Mouse (Mus musculus): Measurements from ENCODE around the gene Dact2.

DNA sequence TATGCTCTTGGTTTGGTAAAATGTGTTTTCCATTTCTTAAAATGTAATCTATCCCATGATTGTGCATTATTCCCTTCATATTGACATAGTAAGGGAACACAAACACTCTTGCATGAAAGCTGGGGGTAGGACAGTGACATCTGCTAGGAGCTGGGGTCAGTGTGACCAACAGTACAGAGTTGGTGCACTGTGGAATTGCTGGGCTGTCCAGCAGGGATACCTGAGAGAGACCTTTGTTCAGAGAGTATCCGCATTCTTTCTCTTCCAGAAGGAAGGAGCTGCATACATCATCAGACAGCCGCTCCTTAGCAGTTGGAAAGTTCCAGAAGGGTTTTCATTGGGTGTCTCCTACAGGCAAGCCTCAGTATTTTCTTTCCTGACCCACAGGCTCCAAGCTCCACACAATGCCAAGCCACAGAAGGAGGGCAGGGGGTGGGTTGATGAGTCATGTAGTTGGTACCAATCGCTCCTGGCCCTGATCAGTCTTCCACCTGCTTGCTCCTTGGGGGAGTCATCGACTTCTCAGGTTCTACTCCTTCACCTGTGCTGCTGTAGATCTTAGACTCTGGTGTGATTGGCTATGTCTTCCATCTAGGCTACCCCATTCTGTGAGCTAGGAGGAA, 19.8 kb downstream of the Dact2 start:
- TF ChIP-seq CTCF (IDR thresholded peaks at IDR 0.05 in 2 of 3, conservative IDR thresholded peaks at IDR 0.05 in 1 of 3; ENCODE audit: control insufficient read depth in 1 of 3, insufficient read depth in 1 of 3, low read depth in 2 of 3, low read length in 3 of 3, poor library complexity in 1 of 3, severe bottlenecking in 1 of 3) = no peak
- TF ChIP-seq ELF1 (IDR thresholded peaks at IDR 0.05; ENCODE audit: low read depth, low read length) = no peak
- TF ChIP-seq MAX (IDR thresholded peaks at IDR 0.05; ENCODE audit: low read length) = no peak
- TF ChIP-seq EP300 (IDR thresholded peaks at IDR 0.05; ENCODE audit: low read depth in 1 of 2, low read length in 2 of 2) = no peak
- TF ChIP-seq CHD1 (IDR thresholded peaks at IDR 0.05; ENCODE audit: low read depth, low read length) = no peak
- no peak for TF ChIP-seq MAFK (IDR thresholded peaks at IDR 0.05; ENCODE audit: borderline replicate concordance, low read depth, low read length)
- TF ChIP-seq ZMIZ1 (IDR thresholded peaks at IDR 0.05; ENCODE audit: low read depth, low read length) = no peak
- no peak for TF ChIP-seq UBTF (IDR thresholded peaks at IDR 0.05; ENCODE audit: borderline replicate concordance, insufficient read depth, low read depth, low read length)
- no peak for TF ChIP-seq ZKSCAN1 (IDR thresholded peaks at IDR 0.05; ENCODE audit: low read depth, low read length)
